Mouse (Mus musculus): Measurements from ENCODE around the gene Zcchc4.

Zcchc4 gene

DNA sequence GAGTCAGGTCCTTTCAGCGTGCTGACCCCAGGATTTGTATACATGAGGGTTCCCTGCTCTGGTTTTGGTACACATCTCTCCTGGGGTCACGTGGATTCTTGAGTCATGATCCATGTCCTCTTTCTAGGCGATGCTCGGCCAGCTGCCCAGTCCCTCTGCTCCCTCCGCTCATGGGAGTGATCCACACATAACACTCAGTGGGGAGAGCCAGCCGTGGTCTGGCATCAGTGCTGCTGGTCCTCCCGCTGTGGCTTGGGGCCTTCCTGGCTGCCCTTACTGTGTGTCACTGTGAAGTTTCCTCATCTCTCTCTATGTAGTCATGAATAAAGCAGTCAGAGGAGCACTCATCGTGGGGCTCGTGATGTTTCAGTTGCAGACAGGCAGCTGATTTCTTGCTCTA, 18.9 kb downstream of the Zcchc4 start:
- no peak for DNase-seq (ENCODE audit: low spot score)

GRCm38 (mm10) chr5:52799274-52799985, 24.2 kb downstream of the Zcchc4 start:
- no peak for DNase-seq (ENCODE audit: low spot score)

DNA sequence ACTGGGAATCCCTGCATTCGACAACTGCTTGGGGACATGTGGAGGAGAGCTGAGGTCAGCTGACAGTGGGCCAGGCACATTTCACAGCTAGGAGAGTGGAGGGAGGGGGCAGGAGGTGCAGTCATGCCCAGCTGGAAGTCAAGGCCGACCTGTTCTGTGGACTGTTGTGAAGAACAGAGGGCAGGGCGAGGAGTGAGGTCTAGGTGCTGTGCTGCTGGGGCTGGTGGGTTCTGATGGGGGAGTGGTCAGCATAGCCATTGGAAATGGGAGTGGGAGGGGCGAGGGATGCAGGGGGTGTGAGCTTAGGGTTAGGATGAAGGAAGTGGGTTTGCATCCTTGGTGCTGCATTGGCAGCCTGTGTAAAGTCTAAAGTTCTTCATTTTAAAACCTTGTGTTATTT, 30.6 kb downstream of the Zcchc4 start:
- DNase-seq (ENCODE audit: low spot score) = no peak

DNA sequence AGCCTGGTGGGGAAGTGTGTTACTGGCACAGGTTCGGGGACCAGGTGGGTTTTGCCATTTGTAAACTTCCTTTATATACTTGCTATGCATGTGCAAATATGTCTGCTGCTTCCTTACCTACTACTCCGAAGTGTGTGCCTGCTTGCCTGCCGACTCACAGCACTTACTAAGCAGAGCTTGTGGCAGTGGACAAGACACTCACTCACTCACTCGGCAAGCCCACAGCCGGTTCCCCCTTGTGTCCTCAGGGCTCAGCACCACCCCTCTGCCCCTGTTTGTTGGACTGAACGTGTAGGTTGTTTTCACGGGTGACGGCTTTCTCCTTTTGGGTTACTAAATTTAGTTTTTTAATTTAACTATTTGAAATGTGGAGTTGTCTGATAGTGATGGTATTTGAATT, 31.1 kb downstream of the Zcchc4 start:
- DNase-seq (ENCODE audit: low spot score) = no peak

DNA sequence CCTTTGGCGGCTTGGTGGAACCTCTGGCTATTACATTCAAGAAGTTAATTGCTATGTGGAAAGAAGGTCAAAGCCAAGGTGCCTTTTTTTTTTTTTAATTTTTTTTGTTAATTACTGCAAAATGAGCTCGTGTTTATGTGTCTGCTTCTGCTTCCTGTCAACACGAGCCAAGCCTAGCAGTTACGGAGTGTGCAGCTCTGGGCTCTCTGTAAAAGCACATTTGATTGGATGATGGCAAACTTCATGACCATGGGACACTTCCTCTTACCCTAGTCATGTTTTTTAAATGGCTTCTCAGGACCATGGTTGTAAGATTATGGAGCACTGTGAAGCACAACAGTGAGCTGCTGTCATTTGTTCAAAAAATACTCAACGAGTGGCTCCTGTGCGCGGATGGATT, 31.8 kb downstream of the Zcchc4 start:
- DNase-seq (ENCODE audit: low spot score) = no peak

DNA sequence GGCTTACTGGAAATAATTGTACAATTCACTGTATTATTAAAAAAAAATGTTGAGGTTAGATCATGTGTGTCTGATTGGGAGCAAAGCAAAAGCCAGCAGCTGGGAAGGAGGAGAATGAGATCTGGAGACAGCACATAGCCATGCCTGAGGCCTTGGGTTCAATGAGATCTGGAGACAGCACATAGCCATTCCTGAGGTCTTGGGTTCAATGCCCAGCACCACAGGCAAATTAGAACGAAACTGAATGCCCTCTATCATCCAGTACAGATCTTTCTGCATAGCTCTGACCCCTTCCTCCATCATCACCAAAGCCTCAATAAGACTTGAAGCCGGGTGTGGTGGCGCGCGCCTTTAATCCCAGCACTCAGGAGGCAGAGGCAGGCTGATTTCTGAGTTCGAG, 35.2 kb downstream of the Zcchc4 start:
- DNase-seq (ENCODE audit: low spot score) = no peak

DNA sequence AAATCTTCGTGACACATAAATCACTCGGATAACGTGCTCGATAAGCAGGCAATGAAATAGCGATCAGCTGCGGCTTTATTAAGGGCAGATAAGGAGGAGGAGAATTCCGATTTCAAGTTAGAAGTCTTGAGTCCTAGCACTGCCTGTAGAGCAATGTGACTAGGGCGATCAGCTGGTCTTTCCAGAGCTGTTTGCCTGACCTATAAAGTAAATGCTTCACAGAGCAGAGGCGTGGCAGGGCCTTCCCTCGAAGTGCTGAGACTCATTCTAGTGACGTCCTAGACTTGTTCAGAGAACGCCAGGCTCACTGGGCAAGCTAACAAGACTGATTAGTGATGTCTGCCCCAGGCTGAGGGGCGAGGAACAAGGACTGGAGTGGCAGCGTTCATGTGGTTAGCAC, 35.8 kb downstream of the Zcchc4 start:
- DNase-seq (ENCODE audit: low spot score) = no peak

DNA sequence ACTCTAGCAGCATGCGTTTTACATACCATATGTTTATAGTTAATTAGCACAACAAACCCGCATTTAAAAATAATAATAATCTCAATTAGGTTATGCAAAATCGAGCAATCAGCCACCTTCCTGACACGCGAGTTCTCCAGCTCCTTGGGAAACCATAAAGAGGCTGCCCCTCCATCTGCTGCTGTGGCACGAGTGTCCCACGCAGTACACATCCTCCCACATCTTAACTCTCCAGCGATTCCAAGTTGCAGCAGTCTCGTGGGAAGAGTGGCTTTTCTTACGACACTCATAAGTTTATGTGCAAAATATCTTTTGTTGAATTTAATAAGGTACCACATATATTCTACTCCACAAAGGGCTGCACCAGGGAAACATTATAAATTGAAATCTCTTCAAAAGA, 37.2 kb downstream of the Zcchc4 start:
- DNase-seq (ENCODE audit: low spot score) = no peak

DNA sequence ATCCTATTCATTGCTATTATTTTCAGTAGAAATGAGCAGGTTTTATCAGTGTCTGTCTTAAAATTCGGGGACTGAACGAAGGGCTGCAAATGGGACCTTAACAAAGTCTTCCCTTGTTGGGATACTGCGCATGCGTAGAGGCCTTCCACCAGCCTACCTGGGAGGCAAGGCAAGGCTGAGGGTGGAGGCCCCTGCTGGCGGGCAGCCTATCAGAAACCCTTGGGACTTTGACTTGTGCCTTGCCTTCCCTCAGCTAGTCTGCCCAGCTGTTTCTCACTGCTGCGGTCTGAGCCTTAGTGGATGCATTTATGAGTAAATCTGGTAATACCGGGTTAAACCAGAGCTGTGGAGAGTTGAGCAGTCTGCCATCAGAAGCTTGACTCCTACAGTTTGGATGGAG, 38.1 kb downstream of the Zcchc4 start:
- DNase-seq (ENCODE audit: low spot score) = no peak

DNA sequence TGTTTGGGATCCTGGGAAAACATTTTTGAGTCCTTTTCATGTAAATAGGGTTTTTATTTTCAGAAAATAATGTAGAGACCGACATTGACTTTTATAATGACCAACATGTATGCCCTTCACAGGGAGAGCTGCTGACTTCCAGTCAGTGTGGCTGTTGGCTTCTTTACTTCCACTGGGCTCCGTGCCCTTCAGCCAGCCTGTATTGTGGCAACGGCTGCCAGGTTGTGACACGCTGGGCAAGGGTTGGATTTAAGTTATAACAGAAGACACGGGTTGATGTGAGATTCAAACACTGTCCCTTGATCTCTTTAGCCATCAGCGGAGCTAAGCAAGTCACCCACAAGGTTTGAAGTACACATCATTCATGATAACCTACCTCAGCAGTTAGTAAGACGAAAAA, 43.5 kb downstream of the Zcchc4 start:
- DNase-seq (ENCODE audit: low spot score) = peak; percentile 36

GRCm38 (mm10) chr5:52821691-52822090, 46.5 kb downstream of the Zcchc4 start:
- DNase-seq (ENCODE audit: low spot score) = peak; percentile 82

DNA sequence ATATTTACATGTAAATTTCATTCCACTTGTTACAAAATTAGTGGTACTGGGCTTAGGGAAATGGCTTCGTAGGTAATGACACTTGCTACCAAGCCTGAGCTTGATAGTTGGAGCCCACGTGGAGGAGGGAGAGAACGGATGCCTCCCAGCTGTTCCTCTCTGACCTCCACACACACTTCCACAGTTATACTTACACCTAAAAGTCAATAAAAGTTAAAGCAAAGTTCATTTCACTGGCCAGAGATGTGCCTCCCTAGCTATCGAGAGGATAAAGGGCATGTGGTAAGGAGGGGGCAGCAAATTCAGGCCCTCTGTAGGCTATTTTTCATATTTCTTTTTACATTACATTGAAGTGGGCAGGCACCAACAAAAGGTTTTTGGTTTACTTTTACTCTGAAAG, 52.7 kb downstream of the Zcchc4 start:
- no peak for DNase-seq (ENCODE audit: low spot score)

DNA sequence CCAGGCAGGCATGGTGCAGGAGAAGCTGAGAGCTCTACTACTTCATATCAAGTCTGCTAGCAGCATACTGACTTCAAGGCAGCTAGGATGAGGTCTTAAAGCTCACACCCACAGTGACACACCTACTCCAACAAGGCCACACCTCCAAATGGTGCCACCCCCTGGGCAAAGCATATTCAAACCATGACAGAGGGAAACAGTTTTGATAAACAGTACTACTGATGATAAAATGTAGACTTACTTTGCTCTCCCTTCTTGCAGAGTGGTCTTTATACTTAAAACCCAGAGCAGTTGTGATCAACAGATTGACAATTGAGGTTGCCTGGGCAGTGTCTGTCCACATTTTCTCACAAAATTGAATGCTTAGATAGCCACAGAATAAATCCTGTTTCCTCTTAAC, 57.8 kb downstream of the Zcchc4 start:
- DNase-seq (ENCODE audit: low spot score) = peak; percentile 73

DNA sequence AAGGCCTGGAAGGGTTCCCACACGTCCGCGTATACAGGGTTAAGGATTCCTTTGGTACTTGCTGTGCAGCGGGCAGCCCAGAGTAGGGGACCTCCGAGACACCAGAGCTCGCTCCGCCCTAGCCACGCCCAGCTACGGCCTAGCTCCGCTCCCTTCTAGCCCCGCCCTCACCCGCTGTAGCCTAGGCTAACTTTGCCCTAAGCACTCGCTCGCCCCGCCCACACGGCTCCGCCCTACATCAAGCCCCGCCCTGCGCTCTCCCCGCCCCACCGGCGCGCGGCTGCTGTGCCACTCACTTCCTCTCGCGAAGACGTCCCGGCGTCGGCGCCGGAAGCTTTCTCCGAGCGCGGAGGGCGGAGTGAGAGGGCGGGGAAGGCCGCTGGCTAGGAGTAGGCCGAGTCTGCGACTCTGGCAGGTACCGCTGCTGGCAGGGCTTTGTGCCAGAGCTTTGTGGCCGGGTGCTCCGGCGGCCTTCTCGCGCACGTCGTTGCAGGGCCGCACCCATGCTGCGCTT, 58.6 kb downstream of the Zcchc4 start, which contains the start of gene Anapc4:
TSS of gene Anapc4 (plus strand) at position 252 of the 514 bp plus-strand sequence.
- DNase-seq (ENCODE audit: low spot score) = peak; percentile 99

DNA sequence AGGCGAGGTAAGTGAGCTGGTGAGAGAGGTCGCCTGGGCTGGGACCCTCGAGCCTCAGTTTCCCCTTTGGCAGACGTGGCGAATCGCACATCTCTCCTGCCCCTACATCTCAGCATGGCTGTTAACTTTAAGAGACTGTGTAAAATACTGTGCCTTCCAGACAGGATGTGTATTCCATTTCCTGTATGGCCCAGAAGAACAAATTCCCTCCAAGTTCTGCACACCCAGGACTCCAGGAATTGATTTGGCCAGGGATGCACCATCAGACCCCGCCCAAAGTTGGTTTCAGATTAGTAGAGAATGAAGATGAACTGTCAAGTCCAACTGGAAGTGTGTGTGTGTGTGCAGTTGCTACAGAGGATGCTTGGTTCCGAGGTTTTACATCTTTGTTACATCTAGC, 59.2 kb downstream of the Zcchc4 start:
- peak; percentile 62 for DNase-seq (ENCODE audit: low spot score)

GRCm38 (mm10) chr5:52844319-52844718, 69.1 kb downstream of the Zcchc4 start:
- no peak for DNase-seq (ENCODE audit: low spot score)

DNA sequence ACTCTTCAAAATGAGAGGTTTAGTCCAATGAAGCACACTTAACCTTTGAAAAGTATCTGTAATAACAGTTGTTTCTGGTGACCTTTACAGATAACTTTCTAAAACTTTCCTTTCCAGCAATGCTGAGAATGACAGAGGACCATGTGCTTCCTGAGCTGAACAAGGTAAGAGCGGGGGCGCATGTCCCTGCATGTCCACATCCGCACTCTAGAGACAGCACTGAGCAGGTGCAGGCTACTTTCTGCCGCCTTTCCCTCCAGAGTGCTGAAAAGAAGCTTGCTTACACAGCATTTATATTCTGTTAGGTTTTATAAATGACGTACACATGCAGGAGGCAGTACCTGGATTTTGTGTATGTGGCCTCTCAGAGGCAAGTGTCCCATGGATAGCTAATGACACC, 80.5 kb downstream of the Zcchc4 start:
- no peak for DNase-seq (ENCODE audit: low spot score)

- DNase-seq (ENCODE audit: low spot score) = no peak
Observed at GRCm38 (mm10) chr5:52864446-52864845, 89.2 kb downstream of the Zcchc4 start.

- peak; percentile 69 for DNase-seq (ENCODE audit: low spot score)
Observed at GRCm38 (mm10) chr5:52865825-52866224, 90.6 kb downstream of the Zcchc4 start.

DNA sequence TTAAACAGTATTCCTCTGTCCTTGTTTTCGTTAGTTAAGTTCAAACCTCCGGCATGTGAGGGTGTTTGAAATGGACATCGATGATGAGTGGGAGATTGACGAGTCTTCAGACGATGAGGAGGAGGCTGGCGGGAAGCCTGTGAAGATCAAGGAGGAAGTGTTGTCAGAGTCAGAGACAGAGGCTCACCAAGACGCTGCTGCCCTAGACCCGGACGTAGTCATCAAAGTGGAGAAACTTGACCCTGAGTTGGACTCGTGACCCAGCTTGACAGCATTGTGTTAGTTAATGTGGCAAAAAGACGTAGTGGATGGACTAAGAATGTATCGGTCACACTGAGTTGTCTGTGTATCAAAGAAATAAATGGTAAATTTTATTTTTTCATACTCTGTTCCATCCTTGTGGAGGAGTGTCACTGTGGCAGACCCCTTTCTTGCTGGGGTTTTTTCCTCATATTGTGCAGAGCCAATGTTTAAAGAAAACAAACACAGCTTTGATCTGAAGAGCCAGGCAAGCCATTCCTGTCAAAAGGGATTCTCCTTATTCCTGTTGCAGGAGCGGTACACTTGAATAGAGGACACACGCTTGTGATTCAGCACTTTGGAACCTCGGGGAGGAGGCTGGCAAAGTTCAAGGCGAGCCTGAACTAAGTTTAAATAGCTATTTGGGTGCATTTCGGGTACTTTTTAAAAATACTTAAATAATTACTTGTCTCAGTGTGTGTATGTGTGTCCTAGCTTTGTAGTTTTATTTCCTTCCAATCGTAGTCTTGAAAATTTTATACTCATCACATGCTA, 91.3 kb downstream of the Zcchc4 start:
- no peak for DNase-seq (ENCODE audit: low spot score)

GRCm38 (mm10) chr5:52868918-52869703, 93.9 kb downstream of the Zcchc4 start:
- DNase-seq (ENCODE audit: low spot score) = no peak

- DNase-seq (ENCODE audit: low spot score) = no peak
Observed at GRCm38 (mm10) chr5:52871461-52871860, 96.3 kb downstream of the Zcchc4 start.

DNA sequence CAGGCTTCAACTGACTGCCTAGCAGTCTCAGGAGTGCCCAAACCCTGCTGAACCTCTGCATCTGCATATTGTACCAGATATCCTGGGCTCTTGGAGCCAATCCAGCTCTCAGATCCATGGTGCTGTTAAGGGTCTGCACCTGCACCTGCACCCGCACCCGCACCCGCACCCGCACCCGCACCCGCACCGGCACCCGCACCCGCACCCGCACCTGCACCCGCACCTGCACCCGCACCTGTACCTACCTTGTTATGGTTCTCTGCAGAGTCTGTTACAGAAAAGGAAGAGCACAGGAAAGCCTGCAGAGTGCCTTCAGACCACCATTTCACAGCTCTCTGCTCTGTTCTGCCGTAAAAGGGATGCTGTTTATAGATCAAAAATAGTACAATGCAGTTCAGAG, 96.8 kb downstream of the Zcchc4 start:
- no peak for DNase-seq (ENCODE audit: low spot score)
